Mouse (Mus musculus): ENCODE measurements at regions not wholly inside any gene's neighbourhood (a gene's known extent, or its start where the extent isn't known, plus 50 kb on each side); places are given as distances from the start of the nearest gene placed in this dataset.
"Not testable (repeated sequence)": the region's sequence is repeated elsewhere in the genome, so short reads cannot be mapped to it uniquely, and the experiment has no call there.

- DNase-seq (ENCODE audit: low spot score in 2 of 2) = no peak
Measured at GRCm38 (mm10) chr1:99599696-99600489, 172.7 kb upstream of the Cntnap5b start.

- DNase-seq (ENCODE audit: low spot score in 2 of 2) = no peak
Measured at GRCm38 (mm10) chr1:99605213-99605612, 167.4 kb upstream of the Cntnap5b start.

GRCm38 (mm10) chr1:99619221-99619620 is 153.3 kb upstream of the Cntnap5b start:
- peak in 1 of 2 experiments; percentile 5 for DNase-seq (ENCODE audit: low spot score in 2 of 2)

GRCm38 (mm10) chr1:99630971-99631370 is 141.6 kb upstream of the Cntnap5b start:
- not testable (repeated sequence) for DNase-seq (ENCODE audit: low spot score in 2 of 2)

- DNase-seq (ENCODE audit: low spot score in 2 of 2) = no peak
Measured at GRCm38 (mm10) chr1:99663641-99664040, 108.9 kb upstream of the Cntnap5b start.

GRCm38 (mm10) chr1:99679980-99680379 is 92.6 kb upstream of the Cntnap5b start:
- DNase-seq (ENCODE audit: low spot score in 2 of 2) = no peak

- DNase-seq (ENCODE audit: low spot score in 2 of 2) = no peak
Measured at GRCm38 (mm10) chr1:99697089-99697488, 75.5 kb upstream of the Cntnap5b start.

- DNase-seq (ENCODE audit: low spot score in 2 of 2) = no peak
Measured at GRCm38 (mm10) chr1:99714912-99715311, 57.7 kb upstream of the Cntnap5b start.

- no peak for DNase-seq (ENCODE audit: low spot score in 2 of 2)
Measured at GRCm38 (mm10) chr1:99716266-99716665, 56.3 kb upstream of the Cntnap5b start.

Data from cerebellum, postnatal 4 days (tissue).